Comparison of ENCODE assay signal across 22 mouse cellular contexts in the genomic region with DNA sequence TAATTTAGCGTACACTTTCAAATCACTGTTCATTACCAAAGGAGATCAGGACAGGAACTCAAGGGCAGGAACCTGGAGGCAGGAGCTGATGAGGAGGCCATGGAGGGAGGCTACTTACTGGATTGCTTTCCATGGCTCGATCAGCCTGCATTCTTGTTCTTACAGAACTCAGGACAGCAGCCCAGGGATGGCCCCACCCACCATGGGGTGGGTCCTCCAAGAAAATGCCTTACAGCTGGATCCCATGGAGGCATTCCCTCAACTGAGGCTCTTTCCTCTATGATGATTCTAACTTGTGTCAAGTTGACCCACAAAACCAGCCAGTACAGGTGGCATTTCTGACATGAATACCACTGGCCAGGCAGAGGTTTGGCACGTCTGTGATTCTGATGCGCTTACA.
"Had no signal": no experiment of that assay in that cellular context is flagged by ENCODE, and none has a peak within 500 bp of the region (broad histone marks: within the 10 kb centered on the region; RNA-seq: fewer than 3 reads in every experiment).

No protein-coding gene starts in this region.

- H3K36me3 ChIP-seq: liver, embryonic 15.5 days; lung, embryonic 15.5 days; neural tube, embryonic 13.5 days; neural tube, embryonic 15.5 days; stomach, embryonic 15.5 days had no signal

- ATAC-seq: liver, postnatal 0 days; lung, postnatal 0 days; midbrain, embryonic 16.5 days had no signal

- DNase-seq: liver, postnatal 0 days; lung, adult 2 months; lung, postnatal 14 days; lung, postnatal 36 days; midbrain, embryonic 14.5 days; retina, postnatal 1 day; right cerebral cortex, adult 18-20 months; right cerebral cortex, postnatal 14 days; thymus, adult 18-20 months; thymus, postnatal 25 days; thymus, postnatal 4 days had no signal

- H3K9me3 ChIP-seq: liver, embryonic 15.5 days; lung, embryonic 15.5 days; megakaryocyte, embryonic 14.5 days; neural tube, embryonic 13.5 days; neural tube, embryonic 15.5 days; stomach, embryonic 15.5 days had no signal

- H3K9ac ChIP-seq: liver, embryonic 15.5 days; liver, postnatal 0 days; lung, embryonic 15.5 days; neural tube, embryonic 13.5 days; neural tube, embryonic 15.5 days; stomach, embryonic 15.5 days had no signal

- H3K4me1 ChIP-seq: liver, embryonic 15.5 days; lung, embryonic 15.5 days; neural tube, embryonic 13.5 days; neural tube, embryonic 15.5 days; stomach, embryonic 15.5 days had no signal

- H3K27me3 ChIP-seq: liver, embryonic 15.5 days; lung, embryonic 15.5 days; neural tube, embryonic 13.5 days; neural tube, embryonic 15.5 days; stomach, embryonic 15.5 days had no signal

- H3K4me3 ChIP-seq: liver, embryonic 15.5 days; lung, embryonic 15.5 days; megakaryocyte, embryonic 14.5 days; myocyte; neural tube, embryonic 13.5 days; neural tube, embryonic 15.5 days; stomach, embryonic 15.5 days had no signal

- H3K27ac ChIP-seq: liver, embryonic 15.5 days; lung, embryonic 15.5 days; macrophage; neural tube, embryonic 13.5 days; neural tube, embryonic 15.5 days; stomach, embryonic 15.5 days; stomach, postnatal 0 days had no signal
